Mouse (Mus musculus) midbrain, embryonic 16.5 days (tissue): ENCODE measurements around the gene Rrnad1. TPM values are rescaled to one million over a fixed set of nuclear protein-coding genes. Genes with fewer than 3 reads are reported as not detected.

Source experiments
- ATAC-seq: fragments of 200-750 bp; cut with Nextera tagmentation; 2 replicates; pipeline ENCODE4 v1.8.0; 2017; ENCODE audit warnings: moderate TSS enrichment
- H3K27ac ChIP-seq: fragments of 300-500 bp; sonication (generic); 2 replicates; pipeline ENCODE4 v1.5.1; 2014; ENCODE audit warnings: mild to moderate bottlenecking, low read length, mixed read lengths
- H3K27me3 ChIP-seq: fragments of 300-500 bp; sonication (generic); 2 replicates; pipeline ENCODE4 v1.6.1; 2014; ENCODE audit warnings: low read depth, low read length, mixed read lengths; ENCODE audit not compliant: control insufficient read depth, insufficient read depth
- H3K36me3 ChIP-seq: fragments of 300-500 bp; sonication (generic); 2 replicates; pipeline ENCODE4 v1.6.1; 2014; ENCODE audit warnings: mild to moderate bottlenecking, low read length, moderate library complexity, mixed read lengths; ENCODE audit not compliant: control insufficient read depth, insufficient read depth
- H3K4me1 ChIP-seq: fragments of 300-500 bp; sonication (generic); 2 replicates; pipeline ENCODE4 v1.6.1; 2014; ENCODE audit warnings: mild to moderate bottlenecking, low read length, mixed read lengths; ENCODE audit not compliant: control insufficient read depth, insufficient read depth
- H3K4me2 ChIP-seq: fragments of 300-500 bp; sonication (generic); 2 replicates; pipeline ENCODE4 v1.6.1; 2014; ENCODE audit warnings: mild to moderate bottlenecking, low read length, mixed read lengths
- H3K4me3 ChIP-seq: fragments of 300-500 bp; sonication (generic); 2 replicates; pipeline ENCODE4 v1.5.1; 2014; ENCODE audit warnings: low read depth, mild to moderate bottlenecking, low read length, moderate library complexity, mixed read lengths
- H3K9ac ChIP-seq: fragments of 300-500 bp; sonication (generic); 2 replicates; pipeline ENCODE4 v1.6.1; 2014; ENCODE audit warnings: low read depth, low read length, mixed read lengths
- H3K9me3 ChIP-seq: fragments of 300-500 bp; sonication (generic); replicated peaks from 2 replicates; pipeline ENCODE4 v1.6.1; 2014; ENCODE audit warnings: mild to moderate bottlenecking, low read length, mixed read lengths; ENCODE audit not compliant: control insufficient read depth, poor library complexity, severe bottlenecking
- WGBS: fragments of 180-500 bp; shearing (Covaris S2); extraction: QIAGEN DNeasy Blood & Tissue Kit; methylation state at CpG from one replicate; pipeline ENCODE4 v1.1.7; 2014; 5-methylcytosine and 5-hydroxymethylcytosine counted together
- polyA plus RNA-seq: library from polyadenylated mRNA; unstranded; fragments of >200 nt; fragmentation: Nextera tagmentation; extraction: Ambion mirVana; gene quantifications from 2 replicates; pipeline ENCODE4 v1.2.1, GENCODE M21; 2015

Rrnad1 gene
- polyA plus RNA-seq, 1 experiment from 2014 or later = 23.2 TPM

DNA sequence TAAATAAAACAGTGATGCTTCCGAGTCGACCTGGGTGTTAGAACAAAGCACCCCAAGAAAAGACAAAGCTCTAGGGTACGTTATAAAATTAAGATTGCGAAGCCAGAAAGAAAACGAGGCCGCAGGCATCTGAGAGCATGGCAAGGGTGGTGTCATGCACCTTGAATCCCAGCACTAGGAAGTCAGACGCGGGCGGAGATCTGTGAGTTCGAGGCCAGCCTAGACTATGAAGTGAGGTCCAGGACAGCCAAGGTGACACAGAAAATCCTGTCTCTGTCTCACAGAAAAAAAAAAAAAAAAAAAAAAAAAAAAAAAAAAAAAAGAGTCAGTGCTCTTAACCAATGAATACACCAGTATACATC, 44.5 kb downstream of the Rrnad1 start:
- no peaks in the 10 kb centered on the region for H3K36me3 ChIP-seq
- peak; percentile 30; the same call in 1 of the 2 replicates for ATAC-seq
- peak overlapping the region; percentile 57 for H3K4me2 ChIP-seq
- H3K27ac ChIP-seq = 0 out of 2 replicates have a peak overlapping the region, but pooled peaks have one; percentile 46
- 19% methylated on average over 10 of the region's 10 CpGs for WGBS
- no peaks in the 10 kb centered on the region for H3K27me3 ChIP-seq
- H3K9ac ChIP-seq = 0 out of 2 replicates have a peak overlapping the region, but pooled peaks have one; percentile 51
- peak overlapping the region; percentile 79 for H3K4me3 ChIP-seq
- H3K4me1 ChIP-seq = peaks cover 22% of the 10 kb centered on the region
- no peaks in the 10 kb centered on the region for H3K9me3 ChIP-seq

DNA sequence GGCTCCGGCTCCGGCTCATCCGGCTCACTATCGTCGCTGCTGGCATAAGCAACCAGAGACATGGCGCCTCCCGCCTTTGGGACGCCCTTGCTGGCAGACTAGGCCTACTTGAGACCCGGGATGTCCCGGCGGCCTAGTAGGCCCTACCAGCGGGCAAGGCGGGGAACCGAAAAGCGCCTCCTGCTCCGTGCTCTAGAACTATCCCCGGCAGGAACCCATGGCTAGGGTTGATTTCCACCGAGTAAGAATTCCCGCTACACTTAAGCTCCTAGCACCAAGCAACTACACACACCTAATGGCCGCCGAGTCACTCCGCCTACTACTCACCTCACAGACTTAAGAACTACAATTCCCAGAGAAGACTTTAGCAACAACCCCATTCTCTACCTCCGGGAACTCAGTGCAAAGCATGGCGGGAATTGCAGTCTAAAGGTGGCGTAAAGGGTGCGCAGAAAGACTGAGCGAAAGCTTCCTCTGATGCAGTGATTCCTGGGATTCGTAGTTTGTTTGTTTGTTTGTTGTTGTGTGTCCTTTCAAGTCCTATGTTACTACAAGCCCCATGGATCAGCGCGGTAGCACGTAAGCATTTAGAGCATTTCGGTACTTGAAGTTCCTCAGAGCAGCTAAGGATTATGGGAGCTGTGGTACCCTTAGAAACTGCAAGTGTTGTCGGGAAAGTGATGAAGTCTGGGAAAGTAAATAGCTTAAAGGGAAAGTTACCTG, 45.1 kb downstream of the Rrnad1 start, which contains the start of gene Prcc:
TSS of gene Prcc (minus strand) at position 328 of the 723 bp plus-strand sequence.
- Histone ChIP-seq H3K4me1 (peaks cover 22% of the 10 kb centered on the region), H3K9ac (peak within 1 kb of the TSS; percentile 90), H3K27ac (peak within 1 kb of the TSS; percentile 78), H3K36me3 (peaks cover 2% of the 10 kb centered on the region; the same call in 1 of the 2 replicates), H3K4me2 (peak within 1 kb of the TSS; percentile 89), H3K4me3 (peak within 1 kb of the TSS; percentile 79), H3K27me3 (no peaks in the 10 kb centered on the region), H3K9me3 (no peaks in the 10 kb centered on the region)
- WGBS = under 1% methylated on average over 33 of the region's 33 CpGs
- peak; percentile 98 for ATAC-seq

DNA sequence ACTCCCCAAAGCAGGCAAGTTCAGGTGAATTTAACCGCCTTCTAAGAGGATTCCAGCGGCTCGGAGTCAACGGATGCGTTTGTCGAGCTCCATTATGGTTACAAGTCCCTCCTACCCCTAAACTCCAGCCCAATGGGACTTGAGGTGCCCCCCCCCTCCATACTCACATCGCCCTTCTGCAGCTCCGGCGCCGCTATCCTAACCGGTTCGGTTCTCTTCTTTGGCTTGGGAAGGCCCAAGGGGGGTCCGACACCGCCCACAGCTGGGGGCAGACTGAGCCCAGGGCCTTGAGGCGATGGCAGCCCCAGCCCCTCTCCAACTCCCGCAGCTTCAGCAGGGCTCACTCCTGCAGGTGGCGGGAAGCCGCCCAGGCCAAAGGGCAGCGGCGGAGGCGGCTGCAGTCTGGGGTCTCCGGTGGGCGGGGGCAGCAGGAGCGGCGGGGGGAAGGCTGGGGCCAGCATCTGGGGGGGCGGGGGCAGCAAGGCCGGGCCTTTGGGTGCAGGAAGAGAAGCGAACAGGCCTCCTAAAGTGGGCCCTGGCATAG, 45.7 kb downstream of the Rrnad1 start:
- H3K9ac ChIP-seq = peak overlapping the region; percentile 90
- ATAC-seq = peak; percentile 17

DNA sequence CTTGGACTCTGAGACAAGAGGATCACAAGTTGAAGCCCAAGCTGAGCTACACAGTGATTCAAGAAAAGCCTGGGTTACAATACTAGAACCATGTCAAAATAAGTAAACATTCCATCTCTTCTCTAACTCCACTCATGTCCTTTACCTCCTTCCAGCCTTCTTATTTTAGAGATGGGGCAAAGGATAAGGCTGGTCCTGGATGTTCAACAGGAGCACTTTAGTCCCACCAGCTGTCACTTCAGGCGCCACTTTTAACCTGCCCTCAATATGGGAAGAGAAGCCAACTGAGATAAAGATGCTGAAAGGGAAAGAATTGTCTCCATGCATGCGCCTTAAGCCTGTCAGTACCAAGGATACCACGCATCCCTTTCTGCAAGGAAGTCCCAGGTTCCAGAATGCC, 46.2 kb downstream of the Rrnad1 start:
- ATAC-seq = no peak
- H3K27ac ChIP-seq = no peak overlapping the region
- H3K4me2 ChIP-seq = peak overlapping the region; percentile 89
- no peaks in the 10 kb centered on the region for H3K9me3 ChIP-seq
- WGBS = 4% methylated on average over 3 of the region's 3 CpGs
- peaks cover 3% of the 10 kb centered on the region; the same call in 1 of the 2 replicates for H3K36me3 ChIP-seq
- H3K4me1 ChIP-seq = peaks cover 22% of the 10 kb centered on the region
- H3K4me3 ChIP-seq = peak overlapping the region; percentile 79
- peak overlapping the region; percentile 90 for H3K9ac ChIP-seq
- no peaks in the 10 kb centered on the region for H3K27me3 ChIP-seq

More for the DNA sequence above, 45.7 kb downstream of the Rrnad1 start:
- Histone ChIP-seq H3K27me3 (no peaks in the 10 kb centered on the region), H3K36me3 (peaks cover 3% of the 10 kb centered on the region; the same call in 1 of the 2 replicates), H3K4me3 (peak overlapping the region; percentile 79), H3K4me2 (peak overlapping the region; percentile 89), H3K4me1 (peaks cover 22% of the 10 kb centered on the region), H3K27ac (peak overlapping the region; percentile 78), H3K9me3 (no peaks in the 10 kb centered on the region)
- 1% methylated on average over 21 of the region's 28 CpGs for WGBS

DNA sequence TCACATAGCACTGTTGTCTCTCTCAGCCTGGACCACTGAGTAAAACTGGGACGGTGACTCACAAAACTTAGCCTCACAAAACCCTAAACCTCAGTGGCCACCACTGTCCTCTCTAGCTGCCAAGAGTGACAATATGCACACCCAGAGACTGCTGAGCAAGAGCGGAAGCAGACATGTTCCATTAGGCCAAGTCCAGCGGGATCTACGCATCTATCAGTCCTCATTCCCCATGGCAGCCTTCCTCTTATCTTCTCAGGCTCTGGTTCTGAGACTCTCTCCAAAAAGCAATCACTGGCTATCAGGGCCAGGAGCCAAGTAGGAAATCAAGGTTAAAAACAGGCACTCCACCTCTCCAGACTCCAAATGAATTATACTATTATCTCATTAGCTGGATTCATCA, 52.8 kb downstream of the Rrnad1 start:
- no peaks in the 10 kb centered on the region for H3K27me3 ChIP-seq
- no peak overlapping the region for H3K4me2 ChIP-seq
- peaks cover 4% of the 10 kb centered on the region for H3K4me1 ChIP-seq
- no peak overlapping the region for H3K4me3 ChIP-seq
- peaks cover 6% of the 10 kb centered on the region; the same call in 1 of the 2 replicates for H3K36me3 ChIP-seq
- no peaks in the 10 kb centered on the region for H3K9me3 ChIP-seq
- no peak for ATAC-seq
- no peak overlapping the region for H3K9ac ChIP-seq
- WGBS = 90% methylated on average over 4 of the region's 4 CpGs
- no peak overlapping the region for H3K27ac ChIP-seq

Other genes with a start within 250 kb of the Rrnad1 start
- gene Lrrc71, start 182.1 kb downstream of the Rrnad1 start, polyA plus RNA-seq = 1.3 TPM in 2 replicates
- gene Ntrk1, start 135.6 kb downstream of the Rrnad1 start, polyA plus RNA-seq = 1.3 and 1.4 TPM in 2 replicates
- gene Insrr, start 133.8 kb downstream of the Rrnad1 start, polyA plus RNA-seq = 0.43 and 0.86 TPM in 2 replicates
- 6.6 and 6.7 TPM in 2 replicates for gene Pear1, start 106.4 kb downstream of the Rrnad1 start, polyA plus RNA-seq
- not detected in 2 replicates for gene Sh2d2a, start 84.0 kb downstream of the Rrnad1 start, polyA plus RNA-seq
- gene Prcc, start 45.1 kb downstream of the Rrnad1 start, polyA plus RNA-seq = 15.3 and 16.3 TPM in 2 replicates
- gene Hdgf, start 24.4 kb downstream of the Rrnad1 start, polyA plus RNA-seq = 144 and 154 TPM in 2 replicates
- 47.8 and 51.6 TPM in 2 replicates for gene Mrpl24, start 11.2 kb downstream of the Rrnad1 start, polyA plus RNA-seq
- gene Isg20l2, start 403 bp downstream of the Rrnad1 start, polyA plus RNA-seq = 24.9 and 28.6 TPM in 2 replicates
- 42.5 and 44.4 TPM in 2 replicates for gene Crabp2, start 17.9 kb upstream of the Rrnad1 start, polyA plus RNA-seq
- 14.1 and 21.8 TPM in 2 replicates for gene Nes, start 40.4 kb upstream of the Rrnad1 start, polyA plus RNA-seq
- 51.5 and 96.9 TPM in 2 replicates for gene Bcan, start 69.5 kb upstream of the Rrnad1 start, polyA plus RNA-seq
- gene Hapln2, start 96.9 kb upstream of the Rrnad1 start, polyA plus RNA-seq = 0.37 and 0.74 TPM in 2 replicates
- 30.4 and 35.9 TPM in 2 replicates for gene Gpatch4, start 112.4 kb upstream of the Rrnad1 start, polyA plus RNA-seq
- gene Naxe, start 127.8 kb upstream of the Rrnad1 start, polyA plus RNA-seq = 148 and 166 TPM in 2 replicates
- gene Ttc24, start 147.6 kb upstream of the Rrnad1 start, polyA plus RNA-seq = not detected in 2 replicates
- 1.8 and 2.3 TPM in 2 replicates for gene Iqgap3, start 151.3 kb upstream of the Rrnad1 start, polyA plus RNA-seq
- gene Mef2d, start 211.7 kb upstream of the Rrnad1 start, polyA plus RNA-seq = 21.6 and 22.5 TPM in 2 replicates